Mouse (Mus musculus) stomach, postnatal 0 days (tissue): Measurements from ENCODE around the gene Msi2. TPM values are rescaled to one million over a fixed set of nuclear protein-coding genes. Genes with fewer than 3 reads are reported as not detected.

ENCODE experiments used
- ATAC-seq: fragments of 200-750 bp; cut with Nextera tagmentation; 2 replicates; pipeline ENCODE4 v1.8.0; 2017; ENCODE audit not compliant: low FRiP score, low TSS enrichment
- DNase-seq: peaks from one replicate; pipeline ENCODE4 v3.0.0-alpha.2; 2016; ENCODE audit warnings: low spot score
- H3K27ac ChIP-seq: fragments of 300-500 bp; sonication (generic); replicated peaks from 2 replicates; pipeline ENCODE4 v1.5.1; 2014; ENCODE audit warnings: mild to moderate bottlenecking, control low read depth
- H3K27me3 ChIP-seq: fragments of 300-500 bp; sonication (generic); 2 replicates; pipeline ENCODE4 v1.6.1; 2014; ENCODE audit warnings: low read length; ENCODE audit not compliant: control insufficient read depth, insufficient read depth
- H3K36me3 ChIP-seq: fragments of 300-500 bp; sonication (generic); 2 replicates; pipeline ENCODE4 v1.6.1; 2014; ENCODE audit warnings: low read length, mixed read lengths; ENCODE audit not compliant: control insufficient read depth, insufficient read depth
- H3K4me1 ChIP-seq: fragments of 300-500 bp; sonication (generic); replicated peaks from 2 replicates; pipeline ENCODE4 v1.6.1; 2014; ENCODE audit warnings: antibody characterized with exemption; ENCODE audit not compliant: control insufficient read depth, insufficient read depth
- H3K4me2 ChIP-seq: fragments of 300-500 bp; sonication (generic); replicated peaks from 2 replicates; pipeline ENCODE4 v1.6.1; 2014; ENCODE audit warnings: low read depth, mild to moderate bottlenecking, control low read depth, moderate library complexity
- H3K4me3 ChIP-seq: fragments of 300-500 bp; sonication (generic); 2 replicates; pipeline ENCODE4 v1.5.1; 2014; ENCODE audit warnings: low read depth, low read length, control low read depth
- H3K9ac ChIP-seq: fragments of 300-500 bp; sonication (generic); 2 replicates; pipeline ENCODE4 v1.6.1; 2014; ENCODE audit warnings: mild to moderate bottlenecking, low read length, control low read depth, mixed read lengths
- H3K9me3 ChIP-seq: fragments of 300-500 bp; sonication (generic); 2 replicates; pipeline ENCODE4 v1.6.1; 2016; ENCODE audit warnings: low read length; ENCODE audit not compliant: control insufficient read depth
- CTCF ChIP-seq: IDR thresholded peaks from 2 replicates; pipeline ENCODE4 v1.5.1; 2016; ENCODE audit warnings: antibody characterized with exemption, low read depth, mild to moderate bottlenecking, moderate library complexity
- EP300 ChIP-seq: optimal IDR thresholded peaks from 2 replicates; pipeline ENCODE3; 2016; ENCODE audit warnings: antibody characterized with exemption
- WGBS: fragments of 180-500 bp; shearing (Covaris S2); extraction: QIAGEN DNeasy Blood & Tissue Kit; methylation state at CpG from one replicate; pipeline ENCODE4 v1.1.7; 2014; 5-methylcytosine and 5-hydroxymethylcytosine counted together
- polyA plus RNA-seq: library from polyadenylated mRNA; unstranded; fragments of >200 nt; fragmentation: Nextera tagmentation; extraction: Ambion mirVana; gene quantifications from 2 replicates; pipeline ENCODE4 v1.2.1, GENCODE M21; 2015

The Msi2 gene
- polyA plus RNA-seq, 1 experiment from 2014 or later: 6.7 TPM

DNA sequence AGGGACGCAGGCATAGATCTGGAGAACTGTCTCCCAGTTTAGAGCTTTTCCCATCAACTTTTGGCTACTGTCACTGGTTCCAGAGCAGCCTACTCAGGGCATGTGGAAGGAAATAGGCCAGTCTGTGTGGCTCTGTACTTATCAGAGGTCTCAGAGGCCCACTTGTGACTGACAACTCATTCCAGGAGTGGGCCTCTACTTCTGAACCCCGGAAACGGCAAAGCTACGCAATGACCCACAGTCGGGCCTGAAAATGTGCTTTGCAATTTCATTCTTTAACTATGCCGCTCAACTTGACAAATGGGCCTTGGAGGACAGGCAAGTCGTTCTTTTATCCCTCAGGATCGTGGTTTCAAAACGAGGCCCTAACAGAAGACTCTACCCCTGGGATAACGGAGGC, 317.4 kb downstream of the Msi2 start:
- WGBS: 76% methylated on average over 10 of the region's 10 CpGs

DNA sequence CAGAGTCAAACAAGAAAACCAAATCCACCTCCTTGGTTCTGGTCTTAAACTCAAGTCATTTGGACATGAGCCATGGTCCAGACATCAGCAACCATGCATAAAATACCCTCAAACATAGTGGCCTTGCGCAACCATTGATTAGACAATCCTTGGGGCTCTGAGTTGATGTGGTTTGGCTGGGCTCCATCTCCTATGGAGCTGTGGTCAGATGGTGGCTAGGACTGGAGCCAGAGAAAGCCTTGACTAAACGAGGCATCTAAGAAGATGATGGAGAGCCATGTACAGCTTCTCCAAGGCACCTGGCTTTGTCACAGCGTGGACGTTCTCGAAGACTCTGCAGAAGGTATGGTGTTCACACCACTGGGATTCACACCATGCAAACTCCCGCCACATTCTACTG, 318.1 kb downstream of the Msi2 start:
- Histone ChIP-seq H3K9me3 (no peaks in the 10 kb centered on the region), H3K9ac (no peak overlapping the region), H3K36me3 (no peaks in the 10 kb centered on the region), H3K4me3 (no peak overlapping the region), H3K27me3 (no peaks in the 10 kb centered on the region), H3K27ac (no peak overlapping the region), H3K4me1 (peaks cover 7% of the 10 kb centered on the region), H3K4me2 (no peak overlapping the region)
- TF ChIP-seq CTCF: no peak
- no peak for TF ChIP-seq EP300
- WGBS: 72% methylated on average over 6 of the region's 6 CpGs
- DNase-seq (no peak), ATAC-seq (no peak)

More for the DNA sequence above, 317.4 kb downstream of the Msi2 start:
- TF ChIP-seq CTCF (no peak), EP300 (no peak)
- Histone ChIP-seq H3K9ac (no peak overlapping the region), H3K4me1 (peaks cover 5% of the 10 kb centered on the region; the same call in 1 of the 2 replicates), H3K27ac (0 out of 2 replicates have a peak overlapping the region, but pooled peaks have one; percentile 8), H3K27me3 (no peaks in the 10 kb centered on the region), H3K36me3 (no peaks in the 10 kb centered on the region), H3K4me3 (no peak overlapping the region), H3K9me3 (no peaks in the 10 kb centered on the region), H3K4me2 (no peak overlapping the region)
- no peak for ATAC-seq
- no peak for DNase-seq

- 65% methylated on average over 5 of the region's 5 CpGs for WGBS
- no peak for TF ChIP-seq EP300
- TF ChIP-seq CTCF: no peak
- Histone ChIP-seq H3K27ac (no peak overlapping the region), H3K4me3 (no peak overlapping the region), H3K36me3 (no peaks in the 10 kb centered on the region), H3K9ac (no peak overlapping the region), H3K9me3 (no peaks in the 10 kb centered on the region), H3K27me3 (no peaks in the 10 kb centered on the region), H3K4me2 (no peak overlapping the region), H3K4me1 (peaks cover 7% of the 10 kb centered on the region)
- no peak for ATAC-seq
- no peak for DNase-seq
Measured at GRCm38 (mm10) chr11:88399431-88399830, 318.9 kb downstream of the Msi2 start.

DNA sequence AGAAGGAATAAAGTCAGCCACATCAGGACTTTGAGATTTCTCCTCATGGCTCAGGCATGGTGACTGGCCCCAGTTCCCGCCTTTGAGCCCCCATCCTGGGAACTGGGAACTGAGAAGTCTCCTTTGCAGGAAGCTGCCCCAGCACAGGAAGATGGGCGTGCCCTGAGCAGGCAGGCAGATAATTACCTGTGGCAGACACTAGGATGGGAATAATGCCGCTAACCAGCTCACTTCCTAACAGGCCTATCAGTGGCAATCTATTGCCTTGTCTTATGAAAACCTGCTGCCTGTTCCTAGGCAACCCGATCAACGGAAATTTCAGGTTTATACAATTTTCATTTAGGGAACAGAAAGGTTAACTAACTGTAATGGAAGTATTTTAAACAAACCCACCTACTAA, 319.3 kb downstream of the Msi2 start:
- no peak for DNase-seq
- peaks cover 6% of the 10 kb centered on the region for H3K4me1 ChIP-seq
- H3K4me2 ChIP-seq: no peak overlapping the region
- no peaks in the 10 kb centered on the region for H3K36me3 ChIP-seq
- no peak for ATAC-seq
- no peak overlapping the region for H3K4me3 ChIP-seq
- H3K27ac ChIP-seq: no peak overlapping the region
- 70% methylated on average over 5 of the region's 5 CpGs for WGBS
- H3K27me3 ChIP-seq: no peaks in the 10 kb centered on the region
- TF ChIP-seq EP300 (no peak), CTCF (no peak)
- no peaks in the 10 kb centered on the region for H3K9me3 ChIP-seq
- H3K9ac ChIP-seq: no peak overlapping the region

DNA sequence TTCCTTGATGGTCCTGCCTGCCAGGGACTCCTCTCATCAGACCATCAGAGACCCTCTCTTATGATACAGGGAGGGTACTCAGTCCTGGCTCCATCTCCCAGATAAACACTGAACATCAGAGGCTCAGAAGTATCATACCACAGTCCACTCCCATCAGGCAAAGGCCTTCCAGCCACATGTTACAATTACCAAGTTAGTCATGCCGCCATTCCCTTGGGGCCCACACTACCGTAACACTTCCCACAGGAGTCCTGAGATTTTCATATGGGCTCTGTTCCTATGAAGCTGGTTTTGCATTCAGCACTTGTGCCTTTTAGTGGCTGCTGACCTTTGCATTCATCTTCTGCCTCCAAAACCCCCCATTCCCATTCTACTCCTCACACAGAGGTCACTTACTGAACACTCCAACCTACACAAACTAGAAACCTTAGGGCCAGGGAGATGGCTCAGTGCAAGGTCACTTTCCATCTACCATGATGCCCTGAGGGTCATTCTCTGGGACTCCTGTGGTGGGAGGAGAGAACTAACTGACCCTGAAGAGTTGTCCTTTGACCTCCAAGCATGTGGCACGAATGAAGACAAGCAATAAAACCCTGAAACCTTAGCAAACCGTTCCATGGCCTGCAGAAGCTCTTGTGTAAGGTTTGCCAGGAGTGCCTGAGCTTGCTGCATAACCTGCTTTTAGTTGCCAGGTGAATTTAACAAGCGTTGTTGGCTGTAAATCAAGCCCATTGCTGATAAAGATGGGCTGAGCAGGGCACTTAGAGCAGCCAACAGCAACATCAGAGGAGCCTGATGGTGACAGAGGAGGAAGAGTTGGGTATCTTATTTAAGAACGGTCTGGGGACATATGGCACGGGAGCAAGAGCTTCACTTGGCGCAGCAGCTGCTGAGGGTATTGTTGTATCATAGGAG, 323.0 kb downstream of the Msi2 start:
- 71% methylated on average over 8 of the region's 8 CpGs for WGBS
- no peak for TF ChIP-seq CTCF
- no peak for TF ChIP-seq EP300
- H3K27me3 ChIP-seq: no peaks in the 10 kb centered on the region
- H3K4me1 ChIP-seq: peaks cover 6% of the 10 kb centered on the region
- ATAC-seq: no peak
- no peak for DNase-seq
- no peak overlapping the region for H3K4me2 ChIP-seq
- no peak overlapping the region for H3K4me3 ChIP-seq
- no peaks in the 10 kb centered on the region for H3K9me3 ChIP-seq
- H3K9ac ChIP-seq: peak overlapping the region; percentile 31; the same call in 1 of the 2 replicates
- H3K27ac ChIP-seq: peak overlapping the region; percentile 63
- H3K36me3 ChIP-seq: no peaks in the 10 kb centered on the region
